Mouse (Mus musculus) left cerebral cortex, postnatal 4 days (tissue): ENCODE results near the gene Kif1b. TPM values are rescaled to one million over a fixed set of nuclear protein-coding genes. Genes with fewer than 3 reads are reported as not detected.
A peak's percentile ranks its signal among the peaks of the same experiment; 100 is the strongest.

Source experiments
- DNase-seq: peaks from one replicate; pipeline ENCODE4 v3.0.0-alpha.2; 2022
- intact Hi-C: fragments of 180-260 bp; cut with DNase I; formaldehyde crosslinking; loops from one replicate; pipeline ENCODE4 v1.15.1; 2025
- total RNA-seq, 2 experiments: library from RNA; stranded (reverse); gene quantifications; 2 replicates each; pipeline ENCODE4 v1.2.3; 2021

Kif1b gene
- 100 to 1,000 TPM; 420 to 423 TPM for total RNA-seq

GRCm38 (mm10) chr4:149307596-149308490 lies at the start of gene Kif1b:
Gene Kif1b (minus strand): TSS chr4:149307693.
- DNase-seq, result peak; percentile 99
- intact Hi-C loops, result no loop called here

- no peak for DNase-seq
- intact Hi-C loops, result no loop called here
Measured at GRCm38 (mm10) chr4:149354671-149355070, 47.2 kb upstream of the Kif1b start.

- no peak for DNase-seq
- intact Hi-C loops, result no loop called here
Measured at GRCm38 (mm10) chr4:149351596-149352150, 44.2 kb upstream of the Kif1b start.

- DNase-seq, result no peak
- intact Hi-C loops, result no loop called here
Measured at GRCm38 (mm10) chr4:149348963-149349362, 41.5 kb upstream of the Kif1b start.

GRCm38 (mm10) chr4:149345873-149346272 lies 38.4 kb upstream of the Kif1b start:
- intact Hi-C loops, result no loop called here

GRCm38 (mm10) chr4:149344311-149344710 lies 36.8 kb upstream of the Kif1b start:
- DNase-seq, result no peak
- intact Hi-C loops, result no loop called here

More at GRCm38 (mm10) chr4:149345873-149346272, 38.4 kb upstream of the Kif1b start:
- no peak for DNase-seq

GRCm38 (mm10) chr4:149340680-149341079 lies 33.2 kb upstream of the Kif1b start:
- intact Hi-C loops, result no loop called here
- DNase-seq, result no peak

- DNase-seq, result no peak
- intact Hi-C loops, result no loop called here
Measured at GRCm38 (mm10) chr4:149339426-149340214, 32.1 kb upstream of the Kif1b start.

- DNase-seq, result no peak
- intact Hi-C loops, result no loop called here
Measured at GRCm38 (mm10) chr4:149338137-149338536, 30.6 kb upstream of the Kif1b start.

- DNase-seq, result no peak
- intact Hi-C loops, result no loop called here
Measured at GRCm38 (mm10) chr4:149337353-149337752, 29.9 kb upstream of the Kif1b start.

- no peak for DNase-seq
- intact Hi-C loops, result no loop called here
Measured at GRCm38 (mm10) chr4:149336302-149336701, 28.8 kb upstream of the Kif1b start.

GRCm38 (mm10) chr4:149334881-149335280 lies 27.4 kb upstream of the Kif1b start:
- intact Hi-C loops, result no loop called here
- peak; percentile 49 for DNase-seq

GRCm38 (mm10) chr4:149332726-149333125 lies 25.2 kb upstream of the Kif1b start:
- intact Hi-C loops, result no loop called here
- no peak for DNase-seq

GRCm38 (mm10) chr4:149330495-149330894 lies 23.0 kb upstream of the Kif1b start:
- intact Hi-C loops, result no loop called here
- DNase-seq, result no peak

- intact Hi-C loops, result no loop called here
- no peak for DNase-seq
Measured at GRCm38 (mm10) chr4:149328735-149329134, 21.2 kb upstream of the Kif1b start.

- intact Hi-C loops, result no loop called here
- no peak for DNase-seq
Measured at GRCm38 (mm10) chr4:149327281-149327680, 19.8 kb upstream of the Kif1b start.

- intact Hi-C loops, result no loop called here
- DNase-seq, result no peak
Measured at GRCm38 (mm10) chr4:149325411-149326162, 18.1 kb upstream of the Kif1b start.

GRCm38 (mm10) chr4:149323730-149324129 lies 16.2 kb upstream of the Kif1b start:
- intact Hi-C loops, result no loop called here
- no peak for DNase-seq

GRCm38 (mm10) chr4:149322718-149323117 lies 15.2 kb upstream of the Kif1b start:
- no peak for DNase-seq
- intact Hi-C loops, result no loop called here

- intact Hi-C loops, result no loop called here
- no peak for DNase-seq
Measured at GRCm38 (mm10) chr4:149322286-149322685, 14.8 kb upstream of the Kif1b start.

GRCm38 (mm10) chr4:149319088-149319487 lies 11.6 kb upstream of the Kif1b start:
- intact Hi-C loops, result no loop called here
- DNase-seq, result no peak
